Mouse (Mus musculus) right cerebral cortex, postnatal 36 days (tissue): ENCODE results near the gene Olfr703.

ENCODE experiments used
- DNase-seq, 2 experiments: peaks; one replicate each; pipeline ENCODE4 v3.0.0; 2022; ENCODE audit warnings: low spot score in 2 of 2, mixed read lengths in 1 of 2

The Olfr703 gene

GRCm38 (mm10) chr7:106843060-106843459 is at the start of gene Olfr703:
TSS of gene Olfr703 (plus strand) at chr7:106843360.
- no peak for DNase-seq

GRCm38 (mm10) chr7:106808734-106809133 is 34.4 kb upstream of the Olfr703 start, which contains the start of gene Olfr700:
TSS of gene Olfr700 (minus strand) at chr7:106808834.
- DNase-seq: no peak

GRCm38 (mm10) chr7:106813829-106814228 is 29.3 kb upstream of the Olfr703 start, which contains the start of gene Olfr701:
TSS of gene Olfr701 (plus strand) at chr7:106814129.
- DNase-seq: no peak

GRCm38 (mm10) chr7:106815775-106816174 is 27.4 kb upstream of the Olfr703 start:
- DNase-seq: no peak

GRCm38 (mm10) chr7:106818414-106818813 is 24.7 kb upstream of the Olfr703 start:
- no peak for DNase-seq

- DNase-seq: no peak
These were observed 9.4 kb upstream of the Olfr703 start, which contains the start of gene Olfr702 for GRCm38 (mm10) chr7:106833793-106834192. TSS of gene Olfr702 (minus strand) at chr7:106833893.

- DNase-seq: no peak
These were observed 19.7 kb downstream of the Olfr703 start, which contains the start of gene Olfr704 for GRCm38 (mm10) chr7:106862885-106863284. TSS of gene Olfr704 (plus strand) at chr7:106863185.

GRCm38 (mm10) chr7:106876791-106877190 is 33.6 kb downstream of the Olfr703 start, which contains the start of gene Olfr705:
TSS of gene Olfr705 (minus strand) at chr7:106876891.
- no peak for DNase-seq

- no peak for DNase-seq
These were observed 44.9 kb downstream of the Olfr703 start, which contains the start of gene Olfr706 for GRCm38 (mm10) chr7:106888062-106888461. TSS of gene Olfr706 (minus strand) at chr7:106888162.
